Mouse (Mus musculus): Measurements from ENCODE around the gene Clca4b.

GRCm38 (mm10) chr3:144969755-144970154 is 37.4 kb upstream of the Clca4b start:
- TF ChIP-seq CTCF (IDR thresholded peaks at IDR 0.05; ENCODE audit: borderline replicate concordance, control insufficient read depth, extremely low read depth, insufficient read depth, low read length, poor library complexity) (no peak), POLR2A (IDR thresholded peaks at IDR 0.05; ENCODE audit: control insufficient read depth, extremely low read depth, insufficient read depth, low read length, poor library complexity) (no peak)
